Mouse (Mus musculus) sigmoid colon, adult 10 weeks (tissue): ENCODE results near the gene Ehd3. TPM values are rescaled to one million over a fixed set of nuclear protein-coding genes. Genes with fewer than 3 reads are reported as not detected.

Experiments used
- polyA plus RNA-seq: library from polyadenylated mRNA; stranded (reverse); fragments of 350-450 nt; fragmentation: Illumina TruSeq; extraction: RNeasy Lipid Tissue Mini Kit (QIAGEN cat#74804); gene quantifications from one replicate; pipeline ENCODE4 v1.2.3, GENCODE M21; 2014; ENCODE audit warnings: low read depth, low replicate concordance

Gene Ehd3
- polyA plus RNA-seq = 2.0 TPM

DNA sequence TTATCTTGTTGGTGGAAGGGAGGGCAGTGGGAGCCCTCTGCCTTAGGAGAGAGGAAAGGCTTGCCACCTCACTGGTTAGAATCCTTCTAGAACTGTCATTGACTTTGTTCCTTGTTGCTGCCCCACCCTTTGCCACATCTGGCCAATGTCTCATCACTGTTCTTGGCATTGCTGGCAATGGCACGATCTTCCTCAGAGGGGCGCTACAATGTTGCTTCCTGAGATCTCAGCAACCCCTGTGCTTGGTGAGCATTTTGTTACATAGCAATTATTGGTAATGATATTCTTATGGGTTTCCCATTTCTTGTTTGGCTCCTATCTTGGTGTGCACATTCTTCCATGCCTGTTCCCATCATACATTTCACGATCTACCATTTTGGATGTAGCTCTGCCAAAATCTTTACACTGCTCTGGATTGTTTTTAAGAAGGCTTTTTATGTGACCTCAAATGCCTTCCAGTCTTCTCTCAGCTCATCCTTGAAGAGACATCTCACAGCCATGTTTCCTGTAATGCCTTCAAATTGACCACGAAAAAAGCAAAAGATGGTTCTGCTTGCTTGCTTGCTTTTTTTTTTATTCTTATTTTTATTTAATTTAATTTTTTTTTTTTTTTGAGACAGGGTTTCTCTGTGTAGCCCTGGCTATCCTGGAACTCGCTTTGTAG lies at the start of gene Ehd3:
TSS of gene Ehd3 (plus strand) at position 614 of the 664 bp plus-strand sequence.

Other genes with a start within 250 kb of the Ehd3 start
- gene Galnt14, start 93.7 kb upstream of the Ehd3 start, polyA plus RNA-seq = not detected
- 41.6 TPM for gene Xdh, start 146.1 kb downstream of the Ehd3 start, polyA plus RNA-seq
- 83.1 TPM for gene Srd5a2, start 243.8 kb downstream of the Ehd3 start, polyA plus RNA-seq